Mouse (Mus musculus) gastrocnemius, postnatal 14 days (tissue): ENCODE results near the gene Nfkbie. TPM values are rescaled to one million over a fixed set of nuclear protein-coding genes. Genes with fewer than 3 reads are reported as not detected.
A peak's percentile ranks its signal among the peaks of the same experiment; 100 is the strongest.

Experiments
- DNase-seq: peaks from one replicate; pipeline ENCODE4 v3.0.0; 2021; ENCODE audit warnings: mixed read lengths
- intact Hi-C: fragments of 180-260 bp; cut with DNase I; formaldehyde crosslinking; loops from one replicate; pipeline ENCODE4 v1.15.1; 2025; ENCODE audit warnings: low total_unique reads
- long read RNA-seq, 2 experiments: library from polyadenylated mRNA; stranded (forward); transcript quantifications; one replicate each; pipeline ENCODE4 v2.0.0; 2021
- total RNA-seq, 2 experiments: library from RNA; stranded (reverse); gene quantifications; 2 replicates each; pipeline ENCODE4 v1.2.3; 2021

The Nfkbie gene
- 1 to 10 TPM; 1.1 to 1.4 TPM for total RNA-seq
- long read RNA-seq, experiment 1 = 0 reads
- long read RNA-seq, experiment 2, partial matches to known transcripts = 0 of 2 reads
- long read RNA-seq, experiment 2, other reads (novel, unspliced or antisense) = 0 of 2 reads

DNA sequence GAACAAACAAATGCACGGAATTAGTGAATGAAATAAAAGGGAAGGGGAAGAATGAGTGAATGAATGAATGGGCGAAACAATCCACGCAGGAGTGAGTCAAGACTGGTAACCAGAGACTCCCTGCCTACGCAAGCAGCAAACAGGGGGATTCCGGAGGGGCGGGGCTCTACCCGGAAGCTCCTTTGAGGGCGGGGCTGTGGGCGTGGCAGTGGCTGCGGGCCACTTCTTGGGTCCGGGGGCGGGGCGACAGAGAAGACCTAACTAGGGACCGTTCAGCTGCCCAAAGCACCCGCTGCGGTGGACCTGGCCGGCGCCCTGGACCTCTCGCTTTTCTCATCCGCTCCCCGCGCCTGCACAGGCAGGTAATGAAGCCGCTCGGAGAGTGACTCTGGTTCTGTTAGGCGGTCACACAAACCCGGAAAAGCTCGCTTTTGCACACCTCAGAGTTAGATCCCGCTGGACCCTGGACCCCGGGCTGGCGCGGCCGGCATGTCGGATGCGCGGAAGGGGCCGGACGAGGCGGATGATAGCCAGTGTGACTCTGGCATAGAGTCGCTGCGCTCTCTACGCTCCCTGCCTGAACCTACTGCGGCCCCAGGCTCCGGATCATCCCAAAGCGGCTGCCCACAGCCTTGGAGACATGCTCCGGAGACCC lies at the start of gene Nfkbie:
Gene Nfkbie, plus strand, starts transcription at position 252 of the 655 bp plus-strand sequence.
- intact Hi-C loops = no loop called here
- DNase-seq = peak; percentile 93

DNA sequence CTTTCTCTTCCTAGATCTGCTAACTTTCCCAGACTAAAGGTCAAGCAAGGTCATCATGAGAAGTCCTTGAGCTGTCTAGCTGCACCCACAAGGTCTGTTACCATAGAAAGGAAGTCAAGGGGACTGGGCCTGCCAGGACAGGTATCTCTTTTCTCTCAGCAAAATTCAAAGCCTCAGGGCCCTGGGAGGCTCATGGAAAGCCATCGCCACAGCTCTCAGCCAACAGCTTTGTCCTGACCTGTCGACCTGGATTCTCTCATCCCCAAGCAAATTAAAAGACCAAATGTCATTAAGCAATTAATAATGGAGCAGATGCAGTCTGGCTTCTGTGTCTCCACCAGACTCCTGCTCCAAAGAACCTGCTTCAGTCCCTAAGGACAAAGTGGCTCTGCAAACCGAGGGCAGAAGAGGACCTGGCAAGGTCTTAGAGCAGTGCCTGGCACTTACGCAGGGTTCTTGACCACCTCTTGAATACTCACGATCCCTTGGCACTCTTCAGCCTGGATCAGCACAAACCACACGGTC lies 49.5 kb upstream of the Nfkbie start:
- intact Hi-C loops = no loop called here
- no peak for DNase-seq

DNA sequence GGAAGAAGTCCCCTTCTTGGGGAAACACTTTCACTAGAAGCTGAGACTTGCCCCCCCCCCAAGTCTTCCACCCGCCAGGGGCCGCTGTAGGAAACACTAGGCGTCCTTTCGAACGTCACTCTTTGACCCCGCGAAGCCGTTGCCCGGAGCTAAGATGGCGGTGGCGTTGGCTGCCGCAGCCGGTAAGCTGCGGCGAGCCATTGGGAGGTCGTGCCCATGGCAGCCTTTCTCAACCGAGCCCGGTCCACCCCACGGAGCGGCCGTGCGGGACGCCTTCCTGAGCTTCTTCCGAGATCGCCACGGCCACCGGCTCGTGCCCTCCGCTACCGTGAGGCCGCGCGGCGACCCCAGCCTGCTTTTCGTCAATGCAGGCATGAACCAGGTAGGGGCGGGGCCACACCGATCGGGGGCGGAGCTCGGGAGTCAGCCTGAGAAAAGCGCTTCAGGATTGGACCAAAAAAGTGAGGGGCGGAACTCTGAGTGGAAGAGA lies 48.8 kb upstream of the Nfkbie start, which contains the start of gene Aars2:
Gene Aars2, plus strand, starts transcription at position 142 of the 490 bp plus-strand sequence.
- peak; percentile 94 for DNase-seq
- intact Hi-C loops = no loop called here

- no peak for DNase-seq
- intact Hi-C loops = no loop called here
Measured at GRCm38 (mm10) chr17:45510871-45511270, 44.6 kb upstream of the Nfkbie start.

DNA sequence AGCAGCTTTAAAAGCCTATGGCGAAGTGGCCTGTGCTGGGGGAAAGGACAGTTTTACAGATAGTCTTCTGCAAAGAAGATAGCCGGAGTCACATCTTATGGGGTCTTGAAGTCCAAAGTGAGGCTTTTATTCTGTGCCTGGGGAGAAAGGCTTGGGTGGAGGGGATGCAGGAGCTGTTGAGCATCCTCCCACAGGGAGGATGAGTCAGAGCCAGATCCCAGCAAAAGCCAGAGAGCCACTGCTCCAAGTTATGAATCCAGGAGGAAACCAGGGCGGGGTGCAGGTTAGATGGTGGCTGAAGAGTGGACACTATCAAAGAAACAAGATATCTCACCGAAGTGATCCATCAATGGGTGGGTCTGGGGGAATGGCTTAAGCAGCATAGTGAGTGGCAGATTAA lies 43.7 kb upstream of the Nfkbie start:
- intact Hi-C loops = no loop called here
- no peak for DNase-seq

GRCm38 (mm10) chr17:45515204-45515726 lies 40.2 kb upstream of the Nfkbie start:
- DNase-seq = no peak
- intact Hi-C loops = no loop called here

GRCm38 (mm10) chr17:45515806-45516205 lies 39.7 kb upstream of the Nfkbie start:
- DNase-seq = no peak
- intact Hi-C loops = no loop called here

DNA sequence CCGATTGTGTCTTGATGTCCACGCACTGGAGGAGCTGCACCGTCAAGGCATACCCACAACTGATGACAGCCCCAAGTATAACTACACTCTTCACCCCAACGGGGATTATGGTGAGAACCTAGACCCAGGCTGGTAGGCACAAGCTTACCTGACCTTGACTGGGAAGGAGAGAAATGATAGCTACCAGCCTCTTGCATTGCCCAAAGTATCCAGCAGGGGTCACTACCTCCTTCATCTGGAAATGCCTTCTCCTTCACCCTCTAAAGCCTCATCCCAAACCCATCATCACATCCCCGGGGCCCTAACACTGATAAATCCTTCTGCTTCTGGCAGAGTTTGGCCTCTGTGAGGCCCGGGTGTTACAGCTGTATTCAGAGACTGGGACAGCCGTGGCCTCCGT lies 39.0 kb upstream of the Nfkbie start:
- DNase-seq = peak; percentile 66
- intact Hi-C loops = no loop called here

DNA sequence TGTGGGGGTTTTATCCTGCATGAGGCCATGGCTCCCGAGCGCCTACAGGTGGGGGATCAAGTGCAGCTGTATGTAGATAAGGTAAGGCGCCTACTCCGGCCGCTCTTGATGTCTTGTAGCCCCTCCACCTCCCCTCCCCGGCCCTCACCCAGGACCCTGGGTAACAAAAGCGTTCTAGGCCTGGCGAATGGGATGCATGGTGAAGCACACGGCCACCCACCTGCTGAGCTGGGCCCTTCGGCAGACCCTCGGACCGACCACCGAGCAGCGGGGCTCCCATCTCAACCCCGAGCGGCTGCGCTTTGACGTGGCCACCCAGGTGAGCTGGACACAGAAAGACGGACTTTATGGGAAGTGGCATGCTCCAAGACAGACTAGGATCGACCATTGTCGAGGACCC lies 38.4 kb upstream of the Nfkbie start:
- DNase-seq = no peak
- intact Hi-C loops = no loop called here

GRCm38 (mm10) chr17:45517549-45518215 lies 37.8 kb upstream of the Nfkbie start:
- intact Hi-C loops = loop anchor here (2.0 kb wide), 1 partner anchor 35 kb away; no protein-coding TSS in a partner anchor
- no peak for DNase-seq

DNA sequence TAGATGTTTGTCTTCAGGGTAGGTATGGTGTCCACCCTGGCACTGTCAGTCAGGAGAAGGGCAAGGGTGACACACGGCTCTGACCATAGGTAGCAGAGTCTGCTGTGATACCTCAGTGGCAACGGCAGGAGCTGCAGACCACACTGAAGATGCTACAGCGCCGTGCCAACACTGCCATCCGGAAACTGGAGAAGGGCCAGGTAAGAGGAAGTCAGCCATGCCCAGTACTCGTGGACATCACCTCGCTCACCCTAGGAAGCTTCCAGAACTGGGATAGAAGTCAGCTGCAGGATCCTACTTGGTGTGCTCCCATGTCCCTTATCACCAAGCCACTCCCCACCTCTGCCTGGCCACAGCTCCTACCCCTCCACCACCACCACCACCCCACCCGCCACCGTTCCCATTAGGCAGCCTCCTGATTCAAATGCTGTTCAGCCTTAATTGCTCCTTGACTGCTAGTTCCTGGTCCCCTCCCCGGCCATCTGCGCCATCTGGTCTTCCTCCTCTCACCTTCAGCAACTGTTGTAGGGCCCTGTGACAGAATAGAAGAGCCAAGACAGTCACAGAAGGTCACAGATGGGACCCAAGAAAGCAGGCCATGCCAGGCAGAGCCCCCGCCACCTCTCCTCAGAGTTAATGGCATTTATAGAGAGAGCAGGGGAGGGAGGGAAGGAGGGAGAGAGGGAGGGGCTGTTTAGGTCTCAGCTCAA lies 36.6 kb upstream of the Nfkbie start:
- DNase-seq = no peak
- intact Hi-C loops = loop anchor here (2.0 kb wide), 1 partner anchor 34 kb away; no protein-coding TSS in a partner anchor

DNA sequence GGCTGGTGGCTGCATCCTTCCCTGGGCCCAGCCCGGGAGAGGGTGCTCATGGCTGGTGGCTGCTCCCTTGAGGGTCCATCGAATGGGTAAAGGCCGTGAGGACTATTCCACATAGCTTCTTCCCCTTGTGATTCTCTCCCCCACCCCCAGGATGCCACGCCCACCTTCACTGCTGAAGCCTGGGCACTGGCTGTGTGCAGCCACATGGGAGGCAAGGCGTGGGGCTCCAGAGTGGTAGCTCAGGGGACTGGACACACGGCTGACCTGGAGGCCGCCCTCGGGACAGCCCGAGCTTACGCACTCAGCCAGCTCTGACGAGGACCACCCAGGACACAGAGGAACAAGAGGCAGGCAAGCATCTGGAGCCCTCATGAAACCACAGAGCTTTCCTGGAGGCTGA lies 35.4 kb upstream of the Nfkbie start:
- DNase-seq = no peak
- intact Hi-C loops = no loop called here

- intact Hi-C loops = no loop called here
- DNase-seq = no peak
Measured at GRCm38 (mm10) chr17:45523263-45523662, 32.2 kb upstream of the Nfkbie start, which contains the start of gene Tcte1. Gene Tcte1 (plus strand): TSS chr17:45523434.

GRCm38 (mm10) chr17:45524961-45525360 lies 30.5 kb upstream of the Nfkbie start:
- intact Hi-C loops = no loop called here
- DNase-seq = no peak

DNA sequence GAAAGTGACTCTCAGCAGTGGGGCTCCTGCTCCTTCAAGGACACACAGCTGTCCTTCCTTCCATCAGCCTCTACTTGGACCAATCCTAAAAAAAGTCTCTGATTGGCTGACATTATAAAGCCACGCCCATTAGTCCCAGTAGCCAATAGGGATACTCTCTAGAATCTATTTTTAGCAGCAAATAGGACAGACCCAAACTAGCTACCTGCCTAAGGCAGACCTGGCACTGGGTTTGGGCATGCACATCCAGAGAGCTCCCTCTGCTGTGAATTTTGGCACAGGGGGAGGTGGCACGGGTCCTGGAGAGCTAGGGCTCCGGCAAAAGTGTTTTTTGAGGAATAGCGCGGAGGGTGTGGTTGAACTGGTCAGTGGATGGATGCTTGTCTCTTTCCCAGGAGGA lies 28.9 kb upstream of the Nfkbie start:
- DNase-seq = no peak

DNA sequence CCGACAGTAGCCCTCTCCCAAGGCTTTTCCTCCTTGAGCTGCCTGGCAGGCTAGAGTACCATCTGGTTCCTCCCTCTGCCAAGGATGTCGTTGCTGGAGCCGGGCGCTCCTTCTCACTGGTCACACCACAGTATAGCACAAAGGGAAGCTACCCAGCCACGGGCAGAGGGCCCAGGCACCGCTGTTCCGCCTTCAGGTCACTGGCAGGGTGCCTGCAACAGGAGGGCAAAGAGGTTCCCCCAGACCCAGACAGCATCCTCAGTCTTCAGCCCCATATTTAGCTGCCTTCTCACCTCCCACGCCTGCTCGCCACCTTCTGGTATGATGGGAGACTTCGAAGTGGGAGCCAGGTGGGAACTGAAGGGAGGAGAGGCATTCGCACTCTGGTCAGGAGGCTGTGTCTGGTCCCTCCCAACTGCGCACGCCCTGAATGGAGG lies 25.1 kb upstream of the Nfkbie start:
- no peak for DNase-seq
- intact Hi-C loops = no loop called here

More for the DNA sequence above, 28.9 kb upstream of the Nfkbie start:
- intact Hi-C loops = no loop called here

DNA sequence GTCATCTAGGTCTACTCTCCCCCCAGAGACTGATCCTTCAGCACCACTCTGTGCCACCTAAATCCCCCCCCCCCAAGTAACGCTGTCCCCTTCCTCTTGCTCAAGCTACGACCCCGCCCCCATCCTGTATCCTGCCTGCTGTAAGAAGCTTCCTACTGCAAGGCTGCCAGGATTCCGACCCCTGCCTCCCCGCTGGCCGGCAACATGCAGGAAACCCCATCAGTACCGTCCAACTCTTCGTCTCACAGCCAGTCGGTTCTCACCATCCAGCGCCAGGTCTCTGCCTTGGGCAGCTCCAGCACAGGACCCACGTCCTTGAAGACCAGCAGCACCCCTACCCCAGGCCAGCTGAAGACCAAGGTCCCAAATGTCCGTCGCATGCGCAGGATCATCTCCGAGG lies 22.6 kb upstream of the Nfkbie start:
- no peak for DNase-seq
- intact Hi-C loops = no loop called here

DNA sequence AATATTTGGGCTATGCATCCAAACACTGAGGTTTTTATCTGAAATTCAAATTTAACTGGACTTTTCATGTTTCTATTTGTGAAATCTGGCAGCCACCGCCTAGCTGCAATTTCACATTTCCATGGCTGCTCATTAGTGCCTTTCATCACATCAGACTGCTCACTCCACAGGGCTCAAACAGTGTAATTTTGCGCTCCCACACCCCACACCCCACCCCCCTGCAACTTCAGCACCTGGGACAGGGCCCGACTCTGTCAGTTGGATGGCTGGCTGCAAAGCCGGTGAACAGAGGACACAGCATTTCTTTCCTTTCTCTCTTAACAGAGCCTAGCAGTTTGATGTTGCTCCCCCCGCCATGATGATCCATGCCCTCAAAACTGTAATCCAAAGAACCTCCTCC lies 19.2 kb upstream of the Nfkbie start:
- intact Hi-C loops = no loop called here
- peak; percentile 16 for DNase-seq

GRCm38 (mm10) chr17:45538394-45538793 lies 17.1 kb upstream of the Nfkbie start:
- no peak for DNase-seq
- intact Hi-C loops = no loop called here

GRCm38 (mm10) chr17:45539664-45540063 lies 15.8 kb upstream of the Nfkbie start:
- no peak for DNase-seq
- intact Hi-C loops = no loop called here
